Mouse (Mus musculus): Measurements from ENCODE around the gene Ppp4r2.

GRCm38 (mm10) chr6:100904463-100904862 is 71.0 kb downstream of the Ppp4r2 start:
- TF ChIP-seq CTCF (IDR thresholded peaks at IDR 0.05; ENCODE audit: low read depth) (no peak), EP300 (IDR thresholded peaks at IDR 0.05; ENCODE audit: low read depth) (no peak)

Data from heart, postnatal 0 days (tissue).